Mouse (Mus musculus) CH12.LX (cell line): ENCODE measurements around the gene Abhd6.

ENCODE experiments used
- CHD2 ChIP-seq: IDR thresholded peaks from 2 replicates; pipeline ENCODE4 v1.6.1; 2011; ENCODE audit warnings: low read length, improper control_type of control experiment
- CTCF ChIP-seq, 2 experiments: IDR thresholded peaks in 1 of 2; conservative IDR thresholded peaks in 1 of 2; 2 replicates each; pipeline ENCODE4 v1.5.1; 2011 to 2012; ENCODE audit warnings: low read depth in 2 of 2, low read length in 2 of 2, improper control_type of control experiment in 1 of 2, inconsistent platforms in 1 of 2, mild to moderate bottlenecking in 1 of 2, moderate library complexity in 1 of 2
- GABPA ChIP-seq: IDR thresholded peaks from 2 replicates; pipeline ENCODE4 v1.6.1; 2012; ENCODE audit warnings: low read depth, low read length, improper control_type of control experiment, inconsistent platforms; ENCODE audit not compliant: insufficient replicate concordance
- JUND ChIP-seq: conservative IDR thresholded peaks from 2 replicates; pipeline ENCODE4 v1.6.1; 2011; ENCODE audit warnings: low read depth, low read length, improper control_type of control experiment
- MAX ChIP-seq: IDR thresholded peaks from 2 replicates; pipeline ENCODE4 v1.6.1; 2011; ENCODE audit warnings: low read length, improper control_type of control experiment
- MXI1 ChIP-seq: IDR thresholded peaks from 2 replicates; pipeline ENCODE4 v1.6.1; 2011; ENCODE audit warnings: mild to moderate bottlenecking, low read depth, low read length, improper control_type of control experiment
- NELFE ChIP-seq: IDR thresholded peaks from 2 replicates; pipeline ENCODE4 v1.6.1; 2011; ENCODE audit warnings: low read depth, low read length, improper control_type of control experiment
- POLR2AphosphoS2 ChIP-seq: IDR thresholded peaks from 2 replicates; pipeline ENCODE4 v1.6.1; 2011; ENCODE audit warnings: low read depth, low read length, improper control_type of control experiment
- ZNF384 ChIP-seq: IDR thresholded peaks from 2 replicates; pipeline ENCODE4 v1.6.1; 2012; ENCODE audit warnings: low read depth, low read length, improper control_type of control experiment, inconsistent platforms

DNA sequence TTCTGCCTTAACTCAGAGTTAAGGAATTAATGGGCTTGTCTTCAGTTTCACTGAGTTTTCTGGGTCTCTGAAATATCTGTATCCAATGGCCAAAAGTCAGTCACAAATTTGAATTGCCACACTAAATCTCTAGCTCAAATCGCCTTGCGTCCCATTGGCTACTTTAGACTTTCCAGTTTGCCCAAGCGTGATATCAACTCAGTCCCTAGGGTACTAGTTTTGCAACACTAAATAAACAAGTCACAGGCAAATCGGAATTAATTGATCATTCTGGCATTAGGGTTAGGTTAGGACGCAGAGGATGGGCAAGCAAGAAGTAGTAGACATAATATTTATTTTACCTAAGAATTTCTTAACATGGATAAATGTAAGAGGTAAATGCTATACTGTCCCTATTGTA is 2.5 kb upstream of the Abhd6 start:
- no peak for TF ChIP-seq POLR2AphosphoS2
- TF ChIP-seq MAX: no peak
- no peak for TF ChIP-seq ZNF384
- TF ChIP-seq MXI1: no peak
- no peak for TF ChIP-seq GABPA
- no peak for TF ChIP-seq CHD2
- no peak for TF ChIP-seq CTCF (conservative IDR thresholded peaks at IDR 0.05 in 1 of 2, IDR thresholded peaks at IDR 0.05 in 1 of 2; ENCODE audit: low read depth in 2 of 2, low read length in 2 of 2)
- no peak for TF ChIP-seq NELFE
- TF ChIP-seq JUND: no peak
